Mouse (Mus musculus) embryonic facial prominence, embryonic 11.5 days (tissue): ENCODE data around the gene Nt5dc3. TPM values are rescaled to one million over a fixed set of nuclear protein-coding genes. Genes with fewer than 3 reads are reported as not detected.

Source experiments
- ATAC-seq: fragments of 200-750 bp; cut with Nextera tagmentation; replicated peaks from 2 replicates; pipeline ENCODE4 v1.8.0; 2017; ENCODE audit warnings: low read depth; ENCODE audit not compliant: insufficient number of reproducible peaks, low FRiP score, low TSS enrichment
- DNase-seq: peaks from one replicate; pipeline ENCODE4 v3.0.0-alpha.2; 2015; ENCODE audit warnings: low spot score
- H3K27ac ChIP-seq: fragments of 300-500 bp; sonication (generic); replicated peaks from 2 replicates; pipeline ENCODE4 v1.5.1; 2014; ENCODE audit warnings: mild to moderate bottlenecking, low read depth, low read length, control low read depth
- H3K27me3 ChIP-seq: fragments of 300-500 bp; sonication (generic); 2 replicates; pipeline ENCODE4 v1.6.1; 2014; ENCODE audit warnings: mild to moderate bottlenecking, low read length, moderate library complexity, mixed read lengths; ENCODE audit not compliant: control insufficient read depth, insufficient read depth
- H3K36me3 ChIP-seq: fragments of 300-500 bp; sonication (generic); replicated peaks from 2 replicates; pipeline ENCODE4 v1.6.1; 2014; ENCODE audit warnings: low read depth, mild to moderate bottlenecking, low read length, moderate library complexity, mixed read lengths; ENCODE audit not compliant: control insufficient read depth, insufficient read depth
- H3K4me1 ChIP-seq: fragments of 300-500 bp; sonication (generic); 2 replicates; pipeline ENCODE4 v1.6.1; 2014; ENCODE audit warnings: low read length, mixed read lengths; ENCODE audit not compliant: control insufficient read depth, insufficient read depth
- H3K4me2 ChIP-seq: fragments of 300-500 bp; sonication (generic); 2 replicates; pipeline ENCODE4 v1.6.1; 2014; ENCODE audit warnings: low read depth, mild to moderate bottlenecking, control low read depth, low read length, moderate library complexity
- H3K4me3 ChIP-seq: fragments of 300-500 bp; sonication (generic); 2 replicates; pipeline ENCODE4 v1.5.1; 2014; ENCODE audit warnings: low read depth, low read length, control low read depth
- H3K9ac ChIP-seq: fragments of 300-500 bp; sonication (generic); replicated peaks from 2 replicates; pipeline ENCODE4 v1.6.1; 2014; ENCODE audit warnings: mild to moderate bottlenecking, control low read depth, low read length
- H3K9me3 ChIP-seq: fragments of 300-500 bp; sonication (generic); replicated peaks from 2 replicates; pipeline ENCODE4 v1.6.1; 2016; ENCODE audit warnings: mild to moderate bottlenecking, low read length, inconsistent platforms, mixed read lengths; ENCODE audit not compliant: control insufficient read depth
- WGBS: fragments of 180-500 bp; shearing (Covaris S2); extraction: QIAGEN DNeasy Blood & Tissue Kit; methylation state at CpG from one replicate; pipeline ENCODE4 v1.1.7; 2014; 5-methylcytosine and 5-hydroxymethylcytosine counted together
- polyA plus RNA-seq: library from polyadenylated mRNA; unstranded; fragments of >200 nt; fragmentation: Nextera tagmentation; extraction: Ambion mirVana; gene quantifications from 2 replicates; pipeline ENCODE4 v1.2.1, GENCODE M21; 2014

Gene Nt5dc3
- polyA plus RNA-seq, 1 experiment from 2014 or later, result 1.6 TPM

GRCm38 (mm10) chr10:86781641-86782040 lies 2.8 kb downstream of the Nt5dc3 start:
- no peak overlapping the region for H3K4me3 ChIP-seq
- H3K27ac ChIP-seq, result no peak overlapping the region
- no peak overlapping the region for H3K9ac ChIP-seq
- H3K36me3 ChIP-seq, result no peaks in the 10 kb centered on the region
- H3K9me3 ChIP-seq, result no peaks in the 10 kb centered on the region
- no peaks in the 10 kb centered on the region for H3K4me1 ChIP-seq
- DNase-seq, result no peak
- no peaks in the 10 kb centered on the region for H3K27me3 ChIP-seq
- no peak for ATAC-seq
- H3K4me2 ChIP-seq, result no peak overlapping the region
- WGBS, result 27% methylated on average over 5 of the region's 5 CpGs

- 58% methylated on average over 5 of the region's 5 CpGs for WGBS
- Histone ChIP-seq H3K9ac (no peak overlapping the region), H3K4me1 (no peaks in the 10 kb centered on the region), H3K27me3 (no peaks in the 10 kb centered on the region), H3K27ac (no peak overlapping the region), H3K4me3 (no peak overlapping the region), H3K4me2 (no peak overlapping the region), H3K36me3 (no peaks in the 10 kb centered on the region), H3K9me3 (no peaks in the 10 kb centered on the region)
- ATAC-seq, result no peak
- no peak for DNase-seq
Observed at GRCm38 (mm10) chr10:86782656-86783055, 3.9 kb downstream of the Nt5dc3 start.

GRCm38 (mm10) chr10:86783561-86783960 lies 4.8 kb downstream of the Nt5dc3 start:
- Histone ChIP-seq H3K9ac (no peak overlapping the region), H3K9me3 (no peaks in the 10 kb centered on the region), H3K27ac (no peak overlapping the region), H3K27me3 (no peaks in the 10 kb centered on the region), H3K4me1 (no peaks in the 10 kb centered on the region), H3K4me2 (no peak overlapping the region), H3K36me3 (no peaks in the 10 kb centered on the region), H3K4me3 (no peak overlapping the region)
- ATAC-seq (no peak), DNase-seq (no peak)
- WGBS, result 86% methylated on average over 5 of the region's 5 CpGs

- no peaks in the 10 kb centered on the region for H3K27me3 ChIP-seq
- no peaks in the 10 kb centered on the region for H3K4me1 ChIP-seq
- 81% methylated on average over 5 of the region's 5 CpGs for WGBS
- no peak overlapping the region for H3K27ac ChIP-seq
- H3K9ac ChIP-seq, result no peak overlapping the region
- no peak overlapping the region for H3K4me3 ChIP-seq
- no peak overlapping the region for H3K4me2 ChIP-seq
- no peak for ATAC-seq
- no peak for DNase-seq
- no peaks in the 10 kb centered on the region for H3K36me3 ChIP-seq
- H3K9me3 ChIP-seq, result no peaks in the 10 kb centered on the region
Observed at GRCm38 (mm10) chr10:86784126-86784675, 5.4 kb downstream of the Nt5dc3 start.

- no peak for ATAC-seq
- Histone ChIP-seq H3K27me3 (no peaks in the 10 kb centered on the region), H3K27ac (no peak overlapping the region), H3K4me2 (no peak overlapping the region), H3K36me3 (no peaks in the 10 kb centered on the region), H3K9me3 (no peaks in the 10 kb centered on the region), H3K9ac (no peak overlapping the region), H3K4me1 (no peaks in the 10 kb centered on the region), H3K4me3 (no peak overlapping the region)
- 82% methylated on average over 2 of the region's 2 CpGs for WGBS
- no peak for DNase-seq
Observed at GRCm38 (mm10) chr10:86785396-86785795, 6.6 kb downstream of the Nt5dc3 start.

GRCm38 (mm10) chr10:86786083-86786482 lies 7.3 kb downstream of the Nt5dc3 start:
- H3K9ac ChIP-seq, result no peak overlapping the region
- H3K27me3 ChIP-seq, result no peaks in the 10 kb centered on the region
- H3K4me1 ChIP-seq, result no peaks in the 10 kb centered on the region
- H3K4me3 ChIP-seq, result no peak overlapping the region
- no peaks in the 10 kb centered on the region for H3K36me3 ChIP-seq
- WGBS, result 95% methylated on average over 5 of the region's 5 CpGs
- no peaks in the 10 kb centered on the region for H3K9me3 ChIP-seq
- no peak overlapping the region for H3K4me2 ChIP-seq
- H3K27ac ChIP-seq, result no peak overlapping the region
- ATAC-seq, result no peak
- DNase-seq, result no peak

- no peak overlapping the region for H3K4me2 ChIP-seq
- H3K27me3 ChIP-seq, result no peaks in the 10 kb centered on the region
- no peak overlapping the region for H3K4me3 ChIP-seq
- no peak overlapping the region for H3K9ac ChIP-seq
- no peaks in the 10 kb centered on the region for H3K36me3 ChIP-seq
- 52% methylated on average over 5 of the region's 5 CpGs for WGBS
- no peak for DNase-seq
- no peaks in the 10 kb centered on the region for H3K9me3 ChIP-seq
- no peak overlapping the region for H3K27ac ChIP-seq
- ATAC-seq, result no peak
- H3K4me1 ChIP-seq, result no peaks in the 10 kb centered on the region
Observed at GRCm38 (mm10) chr10:86788193-86788592, 9.4 kb downstream of the Nt5dc3 start.

- WGBS, result 77% methylated on average over 7 of the region's 7 CpGs
Observed at GRCm38 (mm10) chr10:86789146-86789672, 10.4 kb downstream of the Nt5dc3 start.

More at GRCm38 (mm10) chr10:86789146-86789672, 10.4 kb downstream of the Nt5dc3 start:
- no peaks in the 10 kb centered on the region for H3K9me3 ChIP-seq
- H3K27me3 ChIP-seq, result no peaks in the 10 kb centered on the region
- no peak for DNase-seq
- ATAC-seq, result no peak
- H3K9ac ChIP-seq, result no peak overlapping the region
- H3K4me3 ChIP-seq, result no peak overlapping the region
- no peak overlapping the region for H3K4me2 ChIP-seq
- no peaks in the 10 kb centered on the region for H3K36me3 ChIP-seq
- H3K4me1 ChIP-seq, result no peaks in the 10 kb centered on the region
- no peak overlapping the region for H3K27ac ChIP-seq
